Mouse (Mus musculus) limb, embryonic 11.5 days (tissue): Measurements from ENCODE around the gene Tcstv3. TPM values are rescaled to one million over a fixed set of nuclear protein-coding genes. Genes with fewer than 3 reads are reported as not detected.

Source experiments
- ATAC-seq: fragments of 200-750 bp; cut with Nextera tagmentation; 2 replicates; pipeline ENCODE4 v1.8.0; 2017; ENCODE audit warnings: low read depth; ENCODE audit not compliant: insufficient number of reproducible peaks, low FRiP score, low TSS enrichment
- DNase-seq: peaks from one replicate; pipeline ENCODE4 v3.0.0-alpha.2; 2015; ENCODE audit warnings: low spot score
- H3K27ac ChIP-seq: fragments of 300-500 bp; sonication (generic); replicated peaks from 2 replicates; pipeline ENCODE4 v1.5.1; 2014; ENCODE audit warnings: low read depth, mild to moderate bottlenecking, low read length
- H3K27me3 ChIP-seq: fragments of 300-500 bp; sonication (generic); 2 replicates; pipeline ENCODE4 v1.6.1; 2014; ENCODE audit warnings: mild to moderate bottlenecking, low read length, mixed read lengths; ENCODE audit not compliant: control insufficient read depth, insufficient read depth
- H3K36me3 ChIP-seq: fragments of 300-500 bp; sonication (generic); 2 replicates; pipeline ENCODE4 v1.6.1; 2014; ENCODE audit warnings: mild to moderate bottlenecking, low read length, moderate library complexity, mixed read lengths; ENCODE audit not compliant: control insufficient read depth, insufficient read depth
- H3K4me1 ChIP-seq: fragments of 300-500 bp; sonication (generic); 2 replicates; pipeline ENCODE4 v1.6.1; 2014; ENCODE audit warnings: low read length, mixed read lengths; ENCODE audit not compliant: control insufficient read depth, insufficient read depth
- H3K4me2 ChIP-seq: fragments of 300-500 bp; sonication (generic); 2 replicates; pipeline ENCODE4 v1.6.1; 2014; ENCODE audit warnings: low read depth, mild to moderate bottlenecking, moderate library complexity; ENCODE audit not compliant: severe bottlenecking
- H3K4me3 ChIP-seq: fragments of 300-500 bp; sonication (generic); 2 replicates; pipeline ENCODE4 v1.5.1; 2014; ENCODE audit warnings: low read depth, low read length
- H3K9ac ChIP-seq: fragments of 300-500 bp; sonication (generic); 2 replicates; pipeline ENCODE4 v1.6.1; 2014; ENCODE audit warnings: mild to moderate bottlenecking, low read length
- H3K9me3 ChIP-seq: fragments of 300-500 bp; sonication (generic); 2 replicates; pipeline ENCODE4 v1.6.1; 2016; ENCODE audit warnings: low read length; ENCODE audit not compliant: control insufficient read depth
- WGBS: fragments of 180-500 bp; shearing (Covaris S2); extraction: QIAGEN DNeasy Blood & Tissue Kit; methylation state at CpG from one replicate; pipeline ENCODE4 v1.1.7; 2014; 5-methylcytosine and 5-hydroxymethylcytosine counted together
- polyA plus RNA-seq: library from polyadenylated mRNA; unstranded; fragments of >200 nt; fragmentation: Nextera tagmentation; extraction: Ambion mirVana; gene quantifications from 2 replicates; pipeline ENCODE4 v1.2.1, GENCODE M21; 2014

Gene Tcstv3
- polyA plus RNA-seq, 1 experiment from 2014 or later = not detected

DNA sequence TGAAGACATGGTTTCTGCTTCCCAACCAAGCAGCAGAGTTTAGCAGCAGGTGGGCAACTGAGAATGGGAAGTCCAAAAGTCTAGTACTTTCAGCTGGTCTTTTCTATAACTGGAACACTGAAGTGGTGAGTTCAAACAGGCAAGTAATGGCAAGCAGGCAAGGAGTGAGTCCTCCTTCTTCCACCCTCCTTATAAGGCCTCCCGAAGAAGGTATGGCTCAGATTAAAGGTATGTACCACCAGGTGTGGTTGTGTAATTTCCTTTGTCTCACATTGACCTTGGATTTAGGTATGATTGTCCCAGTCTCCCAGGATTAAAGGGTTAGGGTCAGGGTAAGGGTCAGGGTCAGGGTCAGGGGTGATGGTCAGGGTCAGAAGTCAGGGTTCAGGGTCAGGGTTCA, 4.0 kb downstream of the Tcstv3 start:
- Histone ChIP-seq H3K9ac (no peak overlapping the region), H3K4me3 (no peak overlapping the region), H3K36me3 (no peaks in the 10 kb centered on the region), H3K4me2 (no peak overlapping the region), H3K4me1 (no peaks in the 10 kb centered on the region), H3K27ac (no peak overlapping the region), H3K27me3 (no peaks in the 10 kb centered on the region), H3K9me3 (no peaks in the 10 kb centered on the region)
- ATAC-seq (no peak), DNase-seq (no peak)
- WGBS = 92% methylated on average over 1 of the region's 1 CpGs

Other genes with a start within 250 kb of the Tcstv3 start
- gene Gm20767, start 176.6 kb upstream of the Tcstv3 start, polyA plus RNA-seq = not detected in 2 replicates
- not detected in 2 replicates for gene Gm21818, start 144.4 kb upstream of the Tcstv3 start, polyA plus RNA-seq
- gene Gm21762, start 100.9 kb upstream of the Tcstv3 start, polyA plus RNA-seq = not detected in 2 replicates
- not detected in 2 replicates for gene Gm21731, start 77.8 kb upstream of the Tcstv3 start, polyA plus RNA-seq
- gene AF067061, start 53.8 kb upstream of the Tcstv3 start, polyA plus RNA-seq = not detected in 2 replicates
- 0.23 TPM in 1 of 2 replicates, not detected in the other for gene BC147527, start 16.5 kb upstream of the Tcstv3 start, polyA plus RNA-seq